Mouse (Mus musculus) mature B cell (primary cell): ENCODE results near the gene Ier2.
"Not testable (repeated sequence)": the region's sequence is repeated elsewhere in the genome, so short reads cannot be mapped to it uniquely, and the experiment has no call there.

Experiments used
- in situ Hi-C: fragments of 300-500 bp; cut with MboI; formaldehyde crosslinking; loops from 2 replicates; pipeline ENCODE4 v1.14.3; 2019

The Ier2 gene

GRCm38 (mm10) chr8:84698288-84698687 is 35.6 kb upstream of the Ier2 start:
- in situ Hi-C loops: no loop called here

GRCm38 (mm10) chr8:84697166-84698130 is 34.8 kb upstream of the Ier2 start:
- in situ Hi-C loops: no loop called here

GRCm38 (mm10) chr8:84695140-84695539 is 32.5 kb upstream of the Ier2 start:
- in situ Hi-C loops: no loop called here

GRCm38 (mm10) chr8:84693332-84693731 is 30.7 kb upstream of the Ier2 start:
- in situ Hi-C loops: no loop called here

GRCm38 (mm10) chr8:84689091-84689915 is 26.7 kb upstream of the Ier2 start:
- in situ Hi-C loops: no loop called here

- in situ Hi-C loops: no loop called here
Measured at GRCm38 (mm10) chr8:84687705-84688100, 25.1 kb upstream of the Ier2 start, which contains the start of gene Nacc1. TSS of gene Nacc1 (minus strand) at chr8:84687862.

GRCm38 (mm10) chr8:84687003-84687704 is 24.5 kb upstream of the Ier2 start:
- in situ Hi-C loops: no loop called here

GRCm38 (mm10) chr8:84686191-84687002 is 23.7 kb upstream of the Ier2 start, which contains the start of gene Trmt1:
TSS of gene Trmt1 (plus strand) at chr8:84686307.
- in situ Hi-C loops: no loop called here

- in situ Hi-C loops: no loop called here
Measured at GRCm38 (mm10) chr8:84684537-84684936, 21.9 kb upstream of the Ier2 start.

GRCm38 (mm10) chr8:84682257-84682656 is 19.6 kb upstream of the Ier2 start:
- in situ Hi-C loops: no loop called here

GRCm38 (mm10) chr8:84681476-84681875 is 18.8 kb upstream of the Ier2 start:
- in situ Hi-C loops: no loop called here

GRCm38 (mm10) chr8:84677305-84677704 is 14.7 kb upstream of the Ier2 start:
- in situ Hi-C loops: no loop called here

- in situ Hi-C loops: not testable (repeated sequence)
Measured at GRCm38 (mm10) chr8:84670295-84671006, 7.8 kb upstream of the Ier2 start.

GRCm38 (mm10) chr8:84668731-84669485 is 6.3 kb upstream of the Ier2 start:
- in situ Hi-C loops: no loop called here

GRCm38 (mm10) chr8:84668081-84668480 is 5.4 kb upstream of the Ier2 start:
- in situ Hi-C loops: no loop called here

- in situ Hi-C loops: no loop called here
Measured at GRCm38 (mm10) chr8:84665385-84665893, 2.8 kb upstream of the Ier2 start.

- in situ Hi-C loops: no loop called here
Measured at GRCm38 (mm10) chr8:84664566-84665384, 2.1 kb upstream of the Ier2 start.
